Mouse (Mus musculus): ENCODE data around the gene Naa38.

DNA sequence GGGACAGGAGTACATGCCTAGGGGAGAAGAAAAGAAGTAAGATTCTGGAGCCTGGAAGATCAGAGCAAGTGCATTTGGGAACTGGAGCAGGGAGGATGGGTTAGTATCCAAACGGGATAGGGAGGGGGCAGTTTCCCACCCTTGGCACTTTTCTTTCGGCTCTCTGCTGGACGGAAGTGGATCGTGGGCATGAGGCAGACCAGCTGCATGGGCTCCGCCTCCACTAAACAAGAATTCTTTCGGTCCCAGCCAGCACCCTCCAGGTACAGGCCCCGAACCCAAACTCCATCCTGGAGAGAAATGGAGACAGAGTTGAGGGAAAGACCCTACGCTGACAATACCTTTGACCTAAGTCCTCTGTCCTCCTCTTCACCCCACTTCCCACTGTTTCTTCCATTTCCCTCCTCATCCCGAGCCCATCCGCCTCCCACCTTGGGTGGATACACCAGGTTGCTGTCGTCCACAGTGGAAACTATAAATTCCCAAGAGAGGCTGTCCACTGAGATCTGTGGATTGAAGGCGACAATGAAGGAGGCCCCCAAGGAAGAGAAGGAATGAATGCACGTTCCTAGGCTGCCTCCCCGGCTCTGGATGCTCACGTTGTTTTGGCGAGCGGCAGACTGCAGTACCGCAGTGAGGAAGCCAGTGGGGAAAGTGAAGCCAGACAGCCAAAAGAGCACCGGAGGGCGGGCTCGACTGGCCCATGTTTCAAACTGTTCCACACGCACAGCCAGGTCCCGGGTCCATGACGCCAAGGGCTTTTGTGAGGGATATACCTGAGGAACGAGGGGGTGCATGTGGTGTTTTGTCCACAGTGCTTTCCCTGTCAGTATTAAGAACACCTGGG, 26.1 kb downstream of the Naa38 start:
- no peak for TF ChIP-seq CTCF (IDR thresholded peaks at IDR 0.05; ENCODE audit: control insufficient read depth, insufficient read depth, insufficient read length)
- no peak for TF ChIP-seq MYOD1 (IDR thresholded peaks at IDR 0.05; ENCODE audit: control insufficient read depth, insufficient read length, low read depth)
- TF ChIP-seq MYOG (IDR thresholded peaks at IDR 0.05; ENCODE audit: control insufficient read depth, extremely low read depth, insufficient read length), result no peak
- TF ChIP-seq FOSL1 (IDR thresholded peaks at IDR 0.05; ENCODE audit: insufficient read depth, low read length, poor library complexity, severe bottlenecking), result no peak
- no peak for TF ChIP-seq USF1 (IDR thresholded peaks at IDR 0.05; ENCODE audit: low read depth)
- no peak for TF ChIP-seq MAX (IDR thresholded peaks at IDR 0.05)
- TF ChIP-seq CEBPB (IDR thresholded peaks at IDR 0.05; ENCODE audit: low read depth), result no peak
